Mouse (Mus musculus) C2C12 (cell line): Measurements from ENCODE around the gene Slco2b1. TPM values are rescaled to one million over a fixed set of nuclear protein-coding genes. Genes with fewer than 3 reads are reported as not detected.

Experiments used
- H3K27me3 ChIP-seq: one replicate; pipeline ENCODE4 v1.6.1; 2011; ENCODE audit not compliant: control insufficient read depth, insufficient read depth, insufficient read length
- H3K36me3 ChIP-seq: one replicate; pipeline ENCODE4 v1.6.1; 2011; ENCODE audit not compliant: control insufficient read depth, insufficient read depth
- H3K4me3 ChIP-seq: one replicate; pipeline ENCODE4 v1.5.1; 2011; ENCODE audit warnings: mild to moderate bottlenecking, control low read depth; ENCODE audit not compliant: poor library complexity, insufficient read depth, severe bottlenecking
- H3K79me2 ChIP-seq: one replicate; pipeline ENCODE4 v1.6.1; 2011; ENCODE audit not compliant: control insufficient read depth, insufficient read depth
- H3K79me3 ChIP-seq: one replicate; pipeline ENCODE4 v1.6.1; 2011; ENCODE audit warnings: low read depth, control low read depth
- H3ac ChIP-seq: one replicate; pipeline ENCODE3; 2011; ENCODE audit warnings: low read depth; ENCODE audit not compliant: control insufficient read depth, insufficient read length
- CEBPB ChIP-seq: IDR thresholded peaks from one replicate; pipeline ENCODE4 v1.6.1; 2011; ENCODE audit warnings: low read depth, mild to moderate bottlenecking, control low read depth, moderate library complexity
- CTCF ChIP-seq: IDR thresholded peaks from one replicate; pipeline ENCODE4 v1.5.1; 2011; ENCODE audit not compliant: control insufficient read depth, insufficient read depth, insufficient read length
- FOSL1 ChIP-seq: IDR thresholded peaks from one replicate; pipeline ENCODE4 v1.8.0; 2011; ENCODE audit warnings: mild to moderate bottlenecking, low read length; ENCODE audit not compliant: poor library complexity, insufficient read depth, severe bottlenecking
- MAX ChIP-seq: IDR thresholded peaks from one replicate; pipeline ENCODE4 v1.6.1; 2011; ENCODE audit warnings: mild to moderate bottlenecking, control low read depth
- MYOD1 ChIP-seq: IDR thresholded peaks from one replicate; pipeline ENCODE4 v1.6.1; 2011; ENCODE audit warnings: low read depth; ENCODE audit not compliant: control insufficient read depth, insufficient read length
- MYOG ChIP-seq: IDR thresholded peaks from one replicate; pipeline ENCODE4 v1.6.1; 2011; ENCODE audit not compliant: control insufficient read depth, insufficient read length; ENCODE audit errors: extremely low read depth
- USF1 ChIP-seq: IDR thresholded peaks from one replicate; pipeline ENCODE4 v1.6.1; 2011; ENCODE audit warnings: low read depth, mild to moderate bottlenecking, control low read depth, moderate library complexity
- polyA plus RNA-seq: library from polyadenylated mRNA; unstranded; fragments of >200 nt; fragmentation: generic; extraction: Trizol; gene quantifications from one replicate; pipeline ENCODE4 v1.2.1, GENCODE M21; 2012; ENCODE audit warnings: missing spikeins

Slco2b1 gene
- polyA plus RNA-seq, 1 experiment: not detected

DNA sequence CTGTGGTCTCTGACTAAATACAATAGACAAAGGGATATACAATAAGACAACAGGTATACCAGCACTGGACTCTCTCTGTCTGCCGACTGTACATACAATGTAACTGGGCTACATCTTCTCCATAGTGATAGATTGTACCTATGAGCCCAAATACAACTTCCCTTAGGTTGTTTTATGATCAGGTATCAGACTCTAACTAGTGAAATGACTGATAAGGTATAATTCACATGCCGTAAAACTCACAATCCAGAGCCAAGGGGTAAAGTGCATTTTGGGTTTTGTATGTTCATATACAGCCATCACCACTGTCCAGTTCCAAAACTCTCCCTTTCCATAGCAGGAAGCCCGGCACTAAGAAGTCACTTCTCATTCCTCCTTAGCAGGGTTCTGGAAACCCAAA is 17.8 kb downstream of the Slco2b1 start:
- H3K79me2 ChIP-seq: no peaks in the 10 kb centered on the region
- H3ac ChIP-seq: no peak overlapping the region
- H3K79me3 ChIP-seq: no peaks in the 10 kb centered on the region
- peaks cover 38% of the 10 kb centered on the region for H3K27me3 ChIP-seq
- H3K36me3 ChIP-seq: no peaks in the 10 kb centered on the region
- H3K4me3 ChIP-seq: no peak overlapping the region
- TF ChIP-seq MYOD1 (no peak), CTCF (no peak), FOSL1 (no peak), USF1 (no peak), MYOG (no peak), MAX (no peak), CEBPB (no peak)

- Histone ChIP-seq H3K79me3 (no peaks in the 10 kb centered on the region), H3K79me2 (no peaks in the 10 kb centered on the region), H3K27me3 (peaks cover 38% of the 10 kb centered on the region), H3K36me3 (no peaks in the 10 kb centered on the region), H3ac (no peak overlapping the region), H3K4me3 (no peak overlapping the region)
- no peak for TF ChIP-seq MYOG
- TF ChIP-seq MAX: no peak
- no peak for TF ChIP-seq MYOD1
- no peak for TF ChIP-seq CEBPB
- no peak for TF ChIP-seq USF1
- no peak for TF ChIP-seq FOSL1
- no peak for TF ChIP-seq CTCF
Measured at GRCm38 (mm10) chr7:99692396-99692795, 18.7 kb downstream of the Slco2b1 start.

- no peak for TF ChIP-seq FOSL1
- no peak for TF ChIP-seq MAX
- no peak for TF ChIP-seq MYOG
- no peak for TF ChIP-seq USF1
- TF ChIP-seq CEBPB: no peak
- TF ChIP-seq CTCF: no peak
- TF ChIP-seq MYOD1: no peak
- no peaks in the 10 kb centered on the region for H3K79me3 ChIP-seq
Measured at GRCm38 (mm10) chr7:99690819-99691218, 20.3 kb downstream of the Slco2b1 start.

GRCm38 (mm10) chr7:99684086-99684485 is 27.1 kb downstream of the Slco2b1 start:
- H3K4me3 ChIP-seq: no peak overlapping the region

More at GRCm38 (mm10) chr7:99690819-99691218, 20.3 kb downstream of the Slco2b1 start:
- Histone ChIP-seq H3K27me3 (peaks cover 36% of the 10 kb centered on the region), H3ac (no peak overlapping the region), H3K79me2 (no peaks in the 10 kb centered on the region), H3K36me3 (no peaks in the 10 kb centered on the region), H3K4me3 (no peak overlapping the region)

DNA sequence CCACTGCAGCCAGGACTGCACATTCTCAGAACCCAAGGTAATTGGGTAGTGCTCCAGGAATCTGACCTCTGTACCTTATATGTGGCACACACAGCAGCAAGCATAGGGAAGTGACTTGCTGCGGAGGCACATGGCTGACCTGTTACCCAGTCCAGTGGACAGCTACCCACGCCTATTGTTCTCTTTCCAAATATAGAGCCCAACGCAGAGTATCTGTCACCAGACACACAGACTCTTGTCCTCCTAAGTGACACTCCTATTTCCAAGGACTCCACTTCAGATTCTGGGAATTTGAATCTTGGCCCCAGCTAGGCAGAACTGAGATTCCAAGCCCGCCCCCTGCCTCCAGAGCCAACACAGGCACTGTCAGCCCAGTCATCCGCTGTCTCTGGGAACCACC is 30.4 kb downstream of the Slco2b1 start:
- peaks cover 30% of the 10 kb centered on the region for H3K27me3 ChIP-seq
- no peak for TF ChIP-seq MYOG
- no peak for TF ChIP-seq CEBPB
- TF ChIP-seq MYOD1: no peak
- no peak for TF ChIP-seq CTCF
- TF ChIP-seq MAX: no peak
- no peak for TF ChIP-seq USF1
- no peak for TF ChIP-seq FOSL1

More at GRCm38 (mm10) chr7:99684086-99684485, 27.1 kb downstream of the Slco2b1 start:
- Histone ChIP-seq H3ac (no peak overlapping the region), H3K79me2 (no peaks in the 10 kb centered on the region), H3K27me3 (peaks cover 40% of the 10 kb centered on the region), H3K36me3 (no peaks in the 10 kb centered on the region), H3K79me3 (no peaks in the 10 kb centered on the region)
- TF ChIP-seq MYOD1 (no peak), CTCF (no peak), CEBPB (no peak), USF1 (no peak)

GRCm38 (mm10) chr7:99674890-99675289 is 36.2 kb downstream of the Slco2b1 start:
- Histone ChIP-seq H3K79me2 (no peaks in the 10 kb centered on the region), H3ac (no peak overlapping the region), H3K36me3 (no peaks in the 10 kb centered on the region), H3K27me3 (peaks cover 17% of the 10 kb centered on the region), H3K4me3 (no peak overlapping the region), H3K79me3 (no peaks in the 10 kb centered on the region)
- TF ChIP-seq MAX: no peak
- no peak for TF ChIP-seq MYOG
- no peak for TF ChIP-seq CEBPB
- no peak for TF ChIP-seq USF1
- no peak for TF ChIP-seq FOSL1
- TF ChIP-seq CTCF: no peak
- TF ChIP-seq MYOD1: no peak

More for the DNA sequence above, 30.4 kb downstream of the Slco2b1 start:
- H3K4me3 ChIP-seq: no peak overlapping the region
- no peak overlapping the region for H3ac ChIP-seq
- no peaks in the 10 kb centered on the region for H3K36me3 ChIP-seq
- H3K79me2 ChIP-seq: no peaks in the 10 kb centered on the region
- no peaks in the 10 kb centered on the region for H3K79me3 ChIP-seq
